Mouse (Mus musculus): Measurements from ENCODE around the gene Tbcd. TPM values are rescaled to one million over a fixed set of nuclear protein-coding genes. Genes with fewer than 3 reads are reported as not detected.
A peak's percentile ranks its signal among the peaks of the same experiment; 100 is the strongest.

The Tbcd gene
- polyA plus RNA-seq, 1 experiment from 2014 or later = 33.2 TPM

- no peak for ATAC-seq (ENCODE audit: insufficient number of reproducible peaks, insufficient read depth, low FRiP score, low read depth)
- Histone ChIP-seq H3K9me3 (ENCODE audit: control insufficient read depth, low read depth, low read length) (no peaks in the 10 kb centered on the region), H3K4me1 (ENCODE audit: control insufficient read depth, insufficient read depth, low read length) (no peaks in the 10 kb centered on the region), H3K27me3 (ENCODE audit: control insufficient read depth, insufficient read depth, low read length) (no peaks in the 10 kb centered on the region), H3K4me3 (ENCODE audit: low read depth, low read length) (no peak overlapping the region), H3K36me3 (ENCODE audit: control insufficient read depth, insufficient read depth, low read length) (peaks cover 17% of the 10 kb centered on the region; the same call in 1 of the 2 replicates), H3K27ac (ENCODE audit: low read length) (no peak overlapping the region), H3K4me2 (replicated peaks; ENCODE audit: low read depth, low read length) (no peak overlapping the region), H3K9ac (replicated peaks; ENCODE audit: low read depth, low read length) (no peak overlapping the region)
- WGBS = 90% methylated on average over 3 of the region's 3 CpGs
Observed at GRCm38 (mm10) chr11:121457874-121458273, 6.1 kb downstream of the Tbcd start.

GRCm38 (mm10) chr11:121467408-121467807 is 15.7 kb downstream of the Tbcd start:
- 89% methylated on average over 6 of the region's 6 CpGs for WGBS
- no peaks in the 10 kb centered on the region for H3K27me3 ChIP-seq (ENCODE audit: control insufficient read depth, insufficient read depth, low read length)
- H3K4me2 ChIP-seq (replicated peaks; ENCODE audit: low read depth, low read length) = no peak overlapping the region
- no peaks in the 10 kb centered on the region for H3K4me1 ChIP-seq (ENCODE audit: control insufficient read depth, insufficient read depth, low read length)
- H3K9me3 ChIP-seq (ENCODE audit: control insufficient read depth, low read depth, low read length) = no peaks in the 10 kb centered on the region
- no peak overlapping the region for H3K4me3 ChIP-seq (ENCODE audit: low read depth, low read length)
- ATAC-seq (ENCODE audit: insufficient number of reproducible peaks, insufficient read depth, low FRiP score, low read depth) = no peak
- H3K9ac ChIP-seq (replicated peaks; ENCODE audit: low read depth, low read length) = no peak overlapping the region
- peaks cover 11% of the 10 kb centered on the region for H3K36me3 ChIP-seq (ENCODE audit: control insufficient read depth, insufficient read depth, low read length)
- no peak overlapping the region for H3K27ac ChIP-seq (ENCODE audit: low read length)

- ATAC-seq (ENCODE audit: insufficient number of reproducible peaks, insufficient read depth, low FRiP score, low read depth) = no peak
- Histone ChIP-seq H3K27ac (ENCODE audit: low read length) (no peak overlapping the region), H3K36me3 (ENCODE audit: control insufficient read depth, insufficient read depth, low read length) (peaks cover 6% of the 10 kb centered on the region; the same call in 1 of the 2 replicates), H3K9ac (replicated peaks; ENCODE audit: low read depth, low read length) (no peak overlapping the region), H3K4me2 (replicated peaks; ENCODE audit: low read depth, low read length) (no peak overlapping the region), H3K9me3 (ENCODE audit: control insufficient read depth, low read depth, low read length) (no peaks in the 10 kb centered on the region), H3K27me3 (ENCODE audit: control insufficient read depth, insufficient read depth, low read length) (no peaks in the 10 kb centered on the region), H3K4me1 (ENCODE audit: control insufficient read depth, insufficient read depth, low read length) (no peaks in the 10 kb centered on the region), H3K4me3 (ENCODE audit: low read depth, low read length) (no peak overlapping the region)
- 80% methylated on average over 3 of the region's 3 CpGs for WGBS
Observed at GRCm38 (mm10) chr11:121474831-121475230, 23.1 kb downstream of the Tbcd start.

- H3K4me3 ChIP-seq (ENCODE audit: low read depth, low read length) = no peak overlapping the region
- no peaks in the 10 kb centered on the region for H3K9me3 ChIP-seq (ENCODE audit: control insufficient read depth, low read depth, low read length)
- no peak overlapping the region for H3K27ac ChIP-seq (ENCODE audit: low read length)
- H3K9ac ChIP-seq (replicated peaks; ENCODE audit: low read depth, low read length) = no peak overlapping the region
- 32% methylated on average over 9 of the region's 9 CpGs for WGBS
- peaks cover 6% of the 10 kb centered on the region; the same call in 1 of the 2 replicates for H3K36me3 ChIP-seq (ENCODE audit: control insufficient read depth, insufficient read depth, low read length)
- no peaks in the 10 kb centered on the region for H3K27me3 ChIP-seq (ENCODE audit: control insufficient read depth, insufficient read depth, low read length)
- H3K4me1 ChIP-seq (ENCODE audit: control insufficient read depth, insufficient read depth, low read length) = no peaks in the 10 kb centered on the region
- H3K4me2 ChIP-seq (replicated peaks; ENCODE audit: low read depth, low read length) = no peak overlapping the region
- no peak; the same call in 1 of the 2 replicates for ATAC-seq (ENCODE audit: insufficient number of reproducible peaks, insufficient read depth, low FRiP score, low read depth)
Observed at GRCm38 (mm10) chr11:121475699-121476415, 24.1 kb downstream of the Tbcd start.

- no peak for ATAC-seq (ENCODE audit: insufficient number of reproducible peaks, insufficient read depth, low FRiP score, low read depth)
- Histone ChIP-seq H3K9ac (replicated peaks; ENCODE audit: low read depth, low read length) (no peak overlapping the region), H3K4me2 (replicated peaks; ENCODE audit: low read depth, low read length) (no peak overlapping the region), H3K36me3 (ENCODE audit: control insufficient read depth, insufficient read depth, low read length) (0 out of 2 replicates have a peak, but pooled peaks cover 6% of the 10 kb centered on the region), H3K27ac (ENCODE audit: low read length) (0 out of 2 replicates have a peak overlapping the region, but pooled peaks have one; percentile 33), H3K27me3 (ENCODE audit: control insufficient read depth, insufficient read depth, low read length) (no peaks in the 10 kb centered on the region), H3K4me3 (ENCODE audit: low read depth, low read length) (no peak overlapping the region), H3K4me1 (ENCODE audit: control insufficient read depth, insufficient read depth, low read length) (no peaks in the 10 kb centered on the region), H3K9me3 (ENCODE audit: control insufficient read depth, low read depth, low read length) (no peaks in the 10 kb centered on the region)
- 83% methylated on average over 15 of the region's 15 CpGs for whole genome bisulfite sequencing
Observed at GRCm38 (mm10) chr11:121479476-121480203, 27.9 kb downstream of the Tbcd start.

GRCm38 (mm10) chr11:121481129-121481528 is 29.4 kb downstream of the Tbcd start:
- WGBS = 87% methylated on average over 2 of the region's 2 CpGs
- H3K4me3 ChIP-seq (ENCODE audit: low read depth, low read length) = no peak overlapping the region
- H3K27me3 ChIP-seq (ENCODE audit: control insufficient read depth, insufficient read depth, low read length) = no peaks in the 10 kb centered on the region
- H3K4me1 ChIP-seq (ENCODE audit: control insufficient read depth, insufficient read depth, low read length) = no peaks in the 10 kb centered on the region
- H3K27ac ChIP-seq (ENCODE audit: low read length) = no peak overlapping the region
- no peak overlapping the region for H3K4me2 ChIP-seq (replicated peaks; ENCODE audit: low read depth, low read length)
- no peak overlapping the region for H3K9ac ChIP-seq (replicated peaks; ENCODE audit: low read depth, low read length)
- 0 out of 2 replicates have a peak, but pooled peaks cover 3% of the 10 kb centered on the region for H3K36me3 ChIP-seq (ENCODE audit: control insufficient read depth, insufficient read depth, low read length)
- H3K9me3 ChIP-seq (ENCODE audit: control insufficient read depth, low read depth, low read length) = no peaks in the 10 kb centered on the region
- ATAC-seq (ENCODE audit: insufficient number of reproducible peaks, insufficient read depth, low FRiP score, low read depth) = no peak

GRCm38 (mm10) chr11:121485882-121486281 is 34.1 kb downstream of the Tbcd start:
- no peak overlapping the region for H3K4me3 ChIP-seq (ENCODE audit: low read depth, low read length)
- no peaks in the 10 kb centered on the region for H3K27me3 ChIP-seq (ENCODE audit: control insufficient read depth, insufficient read depth, low read length)
- no peak overlapping the region for H3K9ac ChIP-seq (replicated peaks; ENCODE audit: low read depth, low read length)
- WGBS = 82% methylated on average over 9 of the region's 9 CpGs
- no peak for ATAC-seq (ENCODE audit: insufficient number of reproducible peaks, insufficient read depth, low FRiP score, low read depth)
- H3K36me3 ChIP-seq (ENCODE audit: control insufficient read depth, insufficient read depth, low read length) = no peaks in the 10 kb centered on the region
- no peak overlapping the region for H3K4me2 ChIP-seq (replicated peaks; ENCODE audit: low read depth, low read length)
- no peaks in the 10 kb centered on the region for H3K9me3 ChIP-seq (ENCODE audit: control insufficient read depth, low read depth, low read length)
- no peaks in the 10 kb centered on the region for H3K4me1 ChIP-seq (ENCODE audit: control insufficient read depth, insufficient read depth, low read length)
- 0 out of 2 replicates have a peak overlapping the region, but pooled peaks have one; percentile 3 for H3K27ac ChIP-seq (ENCODE audit: low read length)

- H3K4me1 ChIP-seq (ENCODE audit: control insufficient read depth, insufficient read depth, low read length) = no peaks in the 10 kb centered on the region
- no peak for ATAC-seq (ENCODE audit: insufficient number of reproducible peaks, insufficient read depth, low FRiP score, low read depth)
- H3K4me2 ChIP-seq (replicated peaks; ENCODE audit: low read depth, low read length) = no peak overlapping the region
- no peak overlapping the region for H3K4me3 ChIP-seq (ENCODE audit: low read depth, low read length)
- H3K27me3 ChIP-seq (ENCODE audit: control insufficient read depth, insufficient read depth, low read length) = no peaks in the 10 kb centered on the region
- H3K27ac ChIP-seq (ENCODE audit: low read length) = no peak overlapping the region
- peaks cover 4% of the 10 kb centered on the region for H3K36me3 ChIP-seq (ENCODE audit: control insufficient read depth, insufficient read depth, low read length)
- no peaks in the 10 kb centered on the region for H3K9me3 ChIP-seq (ENCODE audit: control insufficient read depth, low read depth, low read length)
- no peak overlapping the region for H3K9ac ChIP-seq (replicated peaks; ENCODE audit: low read depth, low read length)
Observed at GRCm38 (mm10) chr11:121490651-121491050, 38.9 kb downstream of the Tbcd start.

Data from stomach, embryonic 14.5 days (tissue).